Mouse (Mus musculus) spleen, adult 10 weeks (tissue): Measurements from ENCODE around the gene Speer4f2. TPM values are rescaled to one million over a fixed set of nuclear protein-coding genes. Genes with fewer than 3 reads are reported as not detected.

Source experiments
- polyA plus RNA-seq: library from polyadenylated mRNA; stranded (reverse); fragments of 350-450 nt; fragmentation: Illumina TruSeq; extraction: RNeasy Lipid Tissue Mini Kit (QIAGEN cat#74804); gene quantifications from one replicate; pipeline ENCODE4 v1.2.3, GENCODE M21; 2015; ENCODE audit warnings: low replicate concordance; ENCODE audit not compliant: insufficient read depth

Speer4f2 gene
- not detected for polyA plus RNA-seq

GRCm38 (mm10) chr5:17372880-17373279, at the start of gene Speer4f2:
Gene Speer4f2, plus strand, starts transcription at chr5:17373180.

Other genes with a start within 250 kb of the Speer4f2 start
- not detected for gene Speer4f1, start 102.9 kb downstream of the Speer4f2 start, polyA plus RNA-seq
- 2.5 TPM for gene Sema3c, start 201.1 kb downstream of the Speer4f2 start, polyA plus RNA-seq